Mouse (Mus musculus) thymus, adult 2 months (tissue): ENCODE measurements at regions not wholly inside any gene's neighbourhood (a gene's known extent, or its start where the extent isn't known, plus 50 kb on each side); places are given as distances from the start of the nearest gene placed in this dataset.

Experiments
- DNase-seq: peaks from one replicate; pipeline ENCODE4 v3.0.0; 2021
- H3K27ac ChIP-seq: fragments of 200-500 bp; 2 replicates; pipeline ENCODE4 v1.5.1; 2012; ENCODE audit warnings: low read length, control low read depth; ENCODE audit not compliant: control insufficient read depth, insufficient read depth
- H3K27me3 ChIP-seq: fragments of 200-500 bp; 2 replicates; pipeline ENCODE4 v1.6.1; 2012; ENCODE audit warnings: mild to moderate bottlenecking, low read length, moderate library complexity, mixed read lengths; ENCODE audit not compliant: control insufficient read depth, insufficient read depth
- H3K36me3 ChIP-seq: fragments of 200-500 bp; 2 replicates; pipeline ENCODE4 v1.6.1; 2012; ENCODE audit warnings: mild to moderate bottlenecking, low read length, moderate library complexity; ENCODE audit not compliant: control insufficient read depth, insufficient read depth
- H3K4me1 ChIP-seq: fragments of 200-500 bp; replicated peaks from 2 replicates; pipeline ENCODE4 v1.6.1; 2012; ENCODE audit warnings: low read length; ENCODE audit not compliant: control insufficient read depth, insufficient read depth
- H3K4me3 ChIP-seq: fragments of 200-500 bp; 2 replicates; pipeline ENCODE4 v1.5.1; 2012; ENCODE audit warnings: mild to moderate bottlenecking, low read length, control low read depth, moderate library complexity; ENCODE audit not compliant: control insufficient read depth, insufficient read depth
- CTCF ChIP-seq: fragments of 200-500 bp; IDR thresholded peaks from 2 replicates; pipeline ENCODE4 v1.5.1; 2012; ENCODE audit warnings: mild to moderate bottlenecking, control low read depth, low read length, moderate library complexity, borderline replicate concordance; ENCODE audit not compliant: control insufficient read depth, poor library complexity, insufficient read depth; ENCODE audit errors: extremely low read depth
- POLR2A ChIP-seq: fragments of 200-500 bp; IDR thresholded peaks from 2 replicates; pipeline ENCODE4 v1.6.1; 2012; ENCODE audit warnings: mild to moderate bottlenecking, low read length, control low read depth, moderate library complexity; ENCODE audit not compliant: control insufficient read depth, poor library complexity, insufficient read depth; ENCODE audit errors: extremely low read depth
- WGBS: fragments of 180-500 bp; shearing (Covaris S2); methylation state at CpG from one replicate; pipeline ENCODE4 v1.1.7; 2018; 5-methylcytosine and 5-hydroxymethylcytosine counted together

DNA sequence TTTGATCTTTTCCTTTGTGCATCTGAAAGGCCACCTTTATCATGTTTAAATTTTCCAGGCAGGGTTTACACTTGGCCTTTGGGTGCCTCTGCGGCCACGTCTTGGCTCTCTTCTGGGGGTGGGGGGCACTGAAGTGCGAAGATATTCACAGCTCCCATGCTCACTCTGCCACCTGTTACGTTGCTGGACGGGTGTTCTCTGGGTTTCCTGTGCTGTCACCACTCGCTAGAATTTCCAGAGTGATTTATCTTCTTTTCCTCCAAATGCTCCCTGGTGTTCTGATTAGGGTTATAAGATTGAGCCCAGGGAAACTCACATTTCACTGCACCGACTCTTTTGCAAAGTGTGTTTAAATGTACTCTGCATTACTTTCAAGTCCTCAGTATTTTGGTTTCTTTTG is 404.8 kb upstream of the Mki67 start:
- no peaks in the 10 kb centered on the region for H3K27me3 ChIP-seq
- no peak overlapping the region for H3K27ac ChIP-seq
- DNase-seq = no peak
- 29% methylated on average over 7 of the region's 7 CpGs for WGBS
- no peaks in the 10 kb centered on the region for H3K36me3 ChIP-seq
- no peaks in the 10 kb centered on the region for H3K4me1 ChIP-seq
- no peak overlapping the region for H3K4me3 ChIP-seq
- TF ChIP-seq POLR2A (no peak), CTCF (no peak)

- Histone ChIP-seq H3K4me3 (no peak overlapping the region), H3K36me3 (no peaks in the 10 kb centered on the region), H3K27me3 (no peaks in the 10 kb centered on the region), H3K4me1 (no peaks in the 10 kb centered on the region), H3K27ac (no peak overlapping the region)
- WGBS = 77% methylated on average over 1 of the region's 1 CpGs
- no peak for TF ChIP-seq CTCF
- no peak for DNase-seq
These were observed 405.2 kb upstream of the Mki67 start for GRCm38 (mm10) chr7:136121406-136121805.

- Histone ChIP-seq H3K36me3 (no peaks in the 10 kb centered on the region), H3K27ac (no peak overlapping the region), H3K4me3 (no peak overlapping the region), H3K27me3 (no peaks in the 10 kb centered on the region), H3K4me1 (no peaks in the 10 kb centered on the region)
- no peak for DNase-seq
- 56% methylated on average over 2 of the region's 2 CpGs for WGBS
- no peak for TF ChIP-seq POLR2A
- TF ChIP-seq CTCF = no peak
These were observed 408.6 kb upstream of the Mki67 start for GRCm38 (mm10) chr7:136124786-136125185.

- WGBS = 93% methylated on average over 3 of the region's 3 CpGs
- Histone ChIP-seq H3K4me3 (no peak overlapping the region), H3K27me3 (no peaks in the 10 kb centered on the region), H3K4me1 (no peaks in the 10 kb centered on the region), H3K27ac (no peak overlapping the region), H3K36me3 (no peaks in the 10 kb centered on the region)
- no peak for DNase-seq
- TF ChIP-seq POLR2A (no peak), CTCF (no peak)
These were observed 410.2 kb upstream of the Mki67 start for GRCm38 (mm10) chr7:136126393-136126792.

DNA sequence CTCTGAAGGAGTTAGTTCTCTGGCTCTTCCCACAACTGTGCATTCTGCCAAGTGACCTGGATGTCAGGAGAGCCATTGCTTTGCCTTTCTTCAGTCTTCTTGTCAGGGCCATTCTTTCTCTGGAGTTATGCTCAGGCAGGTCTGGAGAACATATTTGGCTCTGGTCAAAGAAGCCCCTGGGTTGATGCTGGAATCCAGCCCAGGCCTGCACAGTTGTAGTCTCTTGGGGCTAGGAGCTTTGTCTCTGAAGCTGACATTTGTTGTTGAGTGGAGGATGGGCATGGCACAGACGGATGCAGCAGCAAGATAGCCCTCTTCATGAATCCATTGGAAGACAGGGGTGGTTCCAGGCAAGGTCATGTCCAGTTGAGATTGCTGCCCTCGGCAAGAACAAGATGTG is 411.4 kb upstream of the Mki67 start:
- 87% methylated on average over 2 of the region's 2 CpGs for WGBS

DNA sequence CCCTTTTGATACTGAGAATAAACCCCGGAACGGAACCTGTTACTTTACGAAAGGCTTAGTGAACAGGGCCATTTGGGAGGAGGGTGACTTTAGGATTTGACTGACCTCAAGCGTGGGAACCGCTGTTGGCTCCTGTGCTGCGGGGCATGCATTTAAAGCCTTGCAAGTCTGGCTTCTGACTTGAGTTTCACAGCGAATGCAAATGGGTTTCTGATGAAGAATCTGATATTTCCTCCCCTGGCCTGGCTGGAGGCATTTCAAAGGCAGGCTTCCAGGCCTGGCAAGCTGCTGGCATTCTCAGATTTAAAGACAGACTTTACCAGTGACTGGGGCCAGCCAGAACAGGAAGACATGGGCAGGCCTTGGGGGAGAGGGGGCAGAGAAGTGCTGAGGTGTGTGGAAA is 413.6 kb upstream of the Mki67 start:
- no peak for DNase-seq
- TF ChIP-seq POLR2A = no peak
- no peak for TF ChIP-seq CTCF
- Histone ChIP-seq H3K36me3 (no peaks in the 10 kb centered on the region), H3K27ac (no peak overlapping the region), H3K4me1 (no peaks in the 10 kb centered on the region), H3K4me3 (no peak overlapping the region), H3K27me3 (no peaks in the 10 kb centered on the region)
- 87% methylated on average over 7 of the region's 7 CpGs for WGBS

More for the DNA sequence above, 411.4 kb upstream of the Mki67 start:
- Histone ChIP-seq H3K27ac (no peak overlapping the region), H3K36me3 (no peaks in the 10 kb centered on the region), H3K4me1 (no peaks in the 10 kb centered on the region), H3K27me3 (no peaks in the 10 kb centered on the region), H3K4me3 (no peak overlapping the region)
- DNase-seq = no peak
- TF ChIP-seq POLR2A = no peak
- TF ChIP-seq CTCF = no peak

GRCm38 (mm10) chr7:136130666-136131239 is 414.6 kb upstream of the Mki67 start:
- Histone ChIP-seq H3K4me1 (no peaks in the 10 kb centered on the region), H3K4me3 (no peak overlapping the region), H3K27me3 (no peaks in the 10 kb centered on the region)

More at GRCm38 (mm10) chr7:136130666-136131239, 414.6 kb upstream of the Mki67 start:
- TF ChIP-seq POLR2A = no peak
- no peak for TF ChIP-seq CTCF
- Histone ChIP-seq H3K36me3 (no peaks in the 10 kb centered on the region), H3K27ac (no peak overlapping the region)
- no peak for DNase-seq
- WGBS = 84% methylated on average over 10 of the region's 10 CpGs
